Mouse (Mus musculus): Measurements from ENCODE around the gene Smad9.

The Smad9 gene

DNA sequence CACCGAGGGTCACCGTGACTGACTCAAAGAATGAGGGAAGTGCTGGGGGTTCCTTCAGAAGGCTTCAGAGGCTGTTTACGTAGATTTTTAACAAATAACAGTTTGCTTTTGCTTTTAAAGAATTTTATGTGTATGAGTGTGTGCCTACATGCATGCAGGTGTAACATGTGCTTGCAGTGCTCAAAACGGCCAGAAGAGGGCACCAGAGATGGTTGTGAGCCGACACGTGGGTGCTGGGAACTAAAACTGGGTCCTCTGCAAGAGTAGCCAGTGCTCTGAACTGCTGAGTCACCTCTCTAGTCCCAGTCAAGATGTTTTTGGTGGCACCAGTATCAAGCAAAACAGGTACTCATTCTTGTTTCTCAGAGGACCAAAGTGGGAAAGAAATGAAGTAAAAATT lies 18.2 kb downstream of the Smad9 start:
- TF ChIP-seq GATA4 (IDR thresholded peaks at IDR 0.05; ENCODE audit: insufficient replicate concordance, low read length), result no peak

DNA sequence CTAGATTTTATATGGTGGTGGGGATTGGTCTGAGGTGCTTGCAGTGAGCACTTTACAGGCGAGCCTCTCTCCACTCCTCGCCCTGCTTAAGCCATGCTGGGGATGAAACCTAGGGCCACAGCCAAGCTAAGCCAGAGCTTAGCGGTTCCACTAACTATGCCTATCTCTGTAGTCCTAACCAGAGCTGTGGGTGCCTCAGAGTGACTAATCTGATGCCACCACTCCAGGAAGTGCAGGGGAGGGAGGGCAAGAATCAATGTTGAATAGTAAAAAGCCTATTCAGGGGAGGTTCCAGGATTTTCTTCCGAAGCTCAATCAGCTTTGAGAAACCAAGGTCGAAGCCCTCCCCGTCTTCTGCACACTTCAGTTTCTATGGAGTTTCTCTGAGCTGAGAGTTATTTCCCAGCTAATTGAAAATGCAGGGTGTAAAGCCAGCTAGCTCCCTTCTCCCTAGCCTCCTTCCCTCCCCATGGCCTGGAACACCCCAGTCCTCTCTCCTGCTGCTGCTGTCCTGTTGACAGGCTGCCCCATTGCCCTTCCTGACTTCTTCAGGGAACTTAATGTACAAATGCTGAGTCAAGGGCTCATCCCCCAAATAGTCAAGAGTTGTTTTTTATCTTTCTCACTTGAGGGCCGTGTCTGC lies 20.7 kb downstream of the Smad9 start:
- TF ChIP-seq GATA4 (IDR thresholded peaks at IDR 0.05; ENCODE audit: insufficient replicate concordance, low read length), result no peak

DNA sequence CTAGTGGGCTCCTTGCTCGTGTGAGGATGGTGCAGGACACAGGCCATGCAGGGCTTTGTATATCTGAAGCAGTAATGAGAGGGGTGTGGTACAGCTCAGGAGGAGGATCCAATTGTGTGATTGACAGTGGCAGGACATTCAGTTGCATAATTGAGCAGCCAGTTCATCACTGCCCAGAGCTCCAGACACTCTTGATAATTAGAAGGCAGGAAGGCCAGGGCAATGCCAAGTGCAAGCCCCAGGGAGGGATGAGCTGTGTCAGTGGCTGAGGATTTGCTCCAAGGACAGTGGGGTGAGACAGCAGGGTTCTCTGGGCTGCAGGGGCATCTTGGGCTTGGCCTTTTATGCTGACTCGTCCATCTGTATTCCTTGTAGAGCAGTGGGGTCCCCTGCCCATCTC lies 35.2 kb downstream of the Smad9 start:
- TF ChIP-seq GATA4 (IDR thresholded peaks at IDR 0.05; ENCODE audit: insufficient replicate concordance, low read length), result no peak

DNA sequence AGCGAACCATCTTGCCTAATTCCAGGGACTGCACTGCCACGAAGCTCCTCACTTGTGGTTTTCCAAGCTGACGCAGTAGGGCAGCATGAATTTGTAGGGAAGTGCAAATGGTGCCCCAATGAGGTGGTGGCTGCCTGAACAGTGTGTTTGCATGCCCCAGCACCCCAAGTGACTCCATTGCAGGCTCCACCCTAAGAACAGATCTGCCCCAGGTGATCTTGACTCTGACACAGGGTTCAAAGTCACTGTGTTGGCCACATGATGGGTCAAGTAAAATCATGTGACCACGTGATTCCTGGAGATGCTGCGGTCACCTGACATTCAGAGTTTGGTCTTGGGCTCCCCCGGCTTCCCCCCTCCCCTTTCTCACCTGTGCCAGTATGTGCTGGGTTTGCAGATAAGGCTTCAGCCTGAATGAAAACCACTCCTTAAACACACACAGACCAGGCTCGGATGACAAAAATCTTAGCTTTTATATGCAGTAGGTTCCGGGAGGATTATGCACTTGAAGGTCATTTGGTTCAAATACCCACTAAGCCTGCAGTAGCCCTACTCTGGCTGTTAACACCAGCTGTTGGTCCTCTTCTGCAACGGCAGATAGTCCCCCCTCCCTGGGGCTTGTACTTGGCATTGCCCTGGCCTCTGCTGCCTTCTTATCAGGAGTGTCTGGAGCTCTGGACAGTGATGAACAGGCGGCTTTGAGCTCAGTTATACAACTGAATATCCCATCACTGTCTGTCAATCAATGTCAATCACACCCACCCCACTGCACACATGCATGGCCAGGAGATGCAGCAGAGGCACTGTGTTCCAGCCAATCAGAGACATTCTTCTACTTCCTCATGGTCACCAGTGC lies 36.7 kb downstream of the Smad9 start:
- no peak for TF ChIP-seq GATA4 (IDR thresholded peaks at IDR 0.05; ENCODE audit: insufficient replicate concordance, low read length)

DNA sequence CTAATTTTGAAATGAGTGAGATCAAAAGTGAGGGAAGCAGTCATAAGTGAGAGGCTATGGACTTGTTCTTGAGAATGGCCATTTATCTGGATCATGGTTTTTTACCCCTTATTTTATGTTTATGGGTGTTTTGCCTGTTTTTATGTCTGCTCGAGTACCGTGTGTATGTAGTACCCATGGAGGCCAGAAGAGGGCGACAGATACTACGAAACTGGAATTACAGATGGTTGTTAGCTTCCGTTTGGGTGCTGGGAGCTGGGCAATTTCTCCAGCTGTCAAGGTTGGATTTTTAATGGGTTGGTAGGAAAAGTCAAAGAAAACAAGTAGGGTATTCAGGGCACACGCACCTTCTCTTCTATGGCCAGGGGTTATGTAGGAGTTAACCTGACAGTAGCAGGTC lies 38.4 kb downstream of the Smad9 start:
- no peak for TF ChIP-seq GATA4 (IDR thresholded peaks at IDR 0.05; ENCODE audit: insufficient replicate concordance, low read length)

DNA sequence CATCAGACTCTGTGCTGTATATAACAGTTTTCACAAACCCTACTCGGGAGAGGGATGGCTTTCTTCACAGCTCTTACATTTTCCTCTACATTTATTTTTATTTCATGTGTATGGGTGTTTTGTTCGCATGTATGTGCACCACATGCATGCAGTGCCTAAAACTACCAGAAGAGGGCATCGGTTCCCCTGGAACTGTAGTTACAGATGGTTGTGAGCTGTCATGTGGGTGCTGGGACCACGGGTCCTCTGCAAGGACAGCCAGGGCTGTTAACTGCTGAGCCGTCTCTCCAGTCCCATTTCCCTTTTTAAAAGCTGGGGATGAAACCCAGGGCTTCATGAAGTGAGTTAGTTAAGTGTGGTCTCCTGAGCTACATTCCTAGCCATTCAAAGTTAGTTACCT lies 40.0 kb downstream of the Smad9 start:
- no peak for TF ChIP-seq GATA4 (IDR thresholded peaks at IDR 0.05; ENCODE audit: insufficient replicate concordance, low read length)

DNA sequence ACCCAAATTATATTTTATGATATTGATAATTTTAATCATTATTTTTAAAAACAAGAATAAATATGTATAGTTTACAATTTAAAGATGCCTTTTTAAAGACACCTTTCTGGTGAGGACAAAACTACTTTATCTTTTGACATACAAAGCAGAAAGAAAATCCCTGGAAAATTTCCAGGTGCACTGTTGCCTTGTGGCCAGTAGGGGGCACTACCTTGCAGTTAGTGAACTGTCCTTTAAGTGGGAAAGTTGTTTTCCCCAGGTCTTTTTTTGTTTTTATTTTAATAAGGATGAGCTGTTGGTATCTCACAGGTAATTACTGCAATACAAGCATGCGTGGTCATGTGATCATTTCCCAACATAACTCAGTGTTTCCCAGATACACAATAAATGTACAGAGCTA lies 40.4 kb downstream of the Smad9 start:
- TF ChIP-seq GATA4 (IDR thresholded peaks at IDR 0.05; ENCODE audit: insufficient replicate concordance, low read length), result no peak

DNA sequence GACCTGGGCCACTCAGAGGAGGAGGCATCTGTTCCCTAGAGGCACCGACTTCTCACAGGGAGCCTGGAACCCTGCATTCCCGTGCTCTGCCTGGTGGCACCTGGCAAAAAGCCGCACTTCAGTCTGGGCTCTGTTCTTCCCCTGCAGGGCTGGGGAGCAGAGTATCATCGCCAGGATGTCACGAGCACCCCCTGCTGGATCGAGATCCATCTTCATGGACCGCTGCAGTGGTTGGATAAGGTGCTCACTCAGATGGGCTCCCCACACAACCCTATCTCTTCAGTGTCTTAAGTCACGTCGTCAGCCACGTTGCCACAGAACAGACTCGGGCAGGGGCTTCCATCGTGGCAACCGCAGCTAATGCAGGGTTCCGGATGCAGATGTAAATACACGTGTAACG lies 41.8 kb downstream of the Smad9 start:
- no peak for TF ChIP-seq GATA4 (IDR thresholded peaks at IDR 0.05; ENCODE audit: insufficient replicate concordance, low read length)

DNA sequence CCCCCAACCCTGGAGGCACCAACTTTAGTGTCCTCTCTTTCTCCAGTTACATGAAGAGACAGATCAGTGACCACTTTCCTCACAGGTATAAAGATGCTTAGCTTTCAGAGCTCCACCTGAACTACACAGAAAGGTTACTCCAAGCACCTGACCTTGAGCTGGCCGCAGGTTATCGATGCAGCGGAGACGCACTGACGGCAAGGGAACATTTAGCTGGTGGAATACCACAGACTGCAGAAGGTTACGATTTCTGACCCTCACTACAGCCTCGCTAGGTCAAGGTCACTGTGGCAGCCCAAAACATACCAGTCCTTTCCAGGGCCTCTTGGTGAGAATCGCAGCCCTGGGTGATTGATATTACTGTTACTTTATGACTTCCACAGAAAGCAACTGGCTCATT lies 48.3 kb downstream of the Smad9 start:
- TF ChIP-seq GATA4 (IDR thresholded peaks at IDR 0.05; ENCODE audit: insufficient replicate concordance, low read length), result no peak

DNA sequence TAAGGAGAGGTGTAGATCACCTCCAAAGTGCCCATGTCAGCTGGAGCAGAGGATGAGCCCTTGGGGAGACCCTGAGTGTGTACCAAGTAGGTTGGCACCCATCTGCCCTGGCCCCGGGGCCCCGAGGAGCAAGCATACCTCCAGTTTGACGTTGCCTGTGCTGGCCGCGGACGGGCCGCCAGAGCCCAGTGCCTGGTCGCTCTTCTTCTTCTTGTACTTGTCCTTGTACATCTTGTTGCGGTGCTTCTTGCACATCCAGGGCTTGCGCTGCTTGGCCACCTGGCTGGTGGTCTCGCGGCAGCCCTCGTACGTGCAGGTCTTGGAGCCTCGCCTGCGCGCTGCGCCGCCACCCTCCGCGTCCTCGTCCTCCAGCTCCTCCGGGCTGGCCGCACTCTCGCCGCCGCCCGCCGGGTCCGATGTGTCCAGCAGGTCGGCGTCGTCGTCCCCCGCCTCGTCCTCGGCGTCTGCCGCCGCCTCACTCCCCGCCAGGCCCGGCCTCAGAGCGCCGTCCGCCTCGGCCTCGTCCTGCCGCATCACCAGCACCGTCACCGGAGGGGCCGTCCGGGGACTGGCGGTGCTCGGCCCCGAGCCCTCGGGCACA lies 51.8 kb downstream of the Smad9 start:
- TF ChIP-seq GATA4 (IDR thresholded peaks at IDR 0.05; ENCODE audit: insufficient replicate concordance, low read length), result no peak

DNA sequence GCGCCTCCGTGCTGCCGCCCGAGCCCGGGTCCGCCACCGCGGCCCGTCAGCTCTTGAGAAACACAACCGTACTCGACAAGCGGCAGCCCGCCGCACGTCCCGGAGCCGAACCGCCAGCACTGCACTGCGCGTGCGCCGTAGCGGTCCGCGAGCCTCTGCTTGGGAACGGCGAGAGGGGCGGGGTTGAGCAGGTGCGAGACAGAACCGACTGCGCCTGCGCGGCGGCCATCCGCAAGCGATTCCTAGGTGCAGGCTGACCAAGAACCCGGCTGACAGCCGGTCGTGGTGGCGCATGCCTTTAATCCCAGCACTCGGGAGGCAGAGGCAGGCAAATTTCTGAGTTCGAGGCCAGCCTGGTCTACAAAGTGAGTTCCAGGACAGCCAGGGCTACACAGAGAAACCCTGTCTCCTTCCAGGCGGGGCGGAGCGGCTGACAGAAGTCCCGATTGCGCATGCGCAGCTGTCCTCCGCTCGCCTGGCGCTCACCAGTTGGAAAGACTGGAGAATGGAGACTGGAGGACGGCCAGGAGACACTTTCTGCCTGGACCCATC lies 52.4 kb downstream of the Smad9 start, which contains the start of gene Rfxap:
Rfxap (minus strand) TSS at position 126 of the 552 bp plus-strand sequence.
- TF ChIP-seq GATA4 (IDR thresholded peaks at IDR 0.05; ENCODE audit: insufficient replicate concordance, low read length), result no peak

DNA sequence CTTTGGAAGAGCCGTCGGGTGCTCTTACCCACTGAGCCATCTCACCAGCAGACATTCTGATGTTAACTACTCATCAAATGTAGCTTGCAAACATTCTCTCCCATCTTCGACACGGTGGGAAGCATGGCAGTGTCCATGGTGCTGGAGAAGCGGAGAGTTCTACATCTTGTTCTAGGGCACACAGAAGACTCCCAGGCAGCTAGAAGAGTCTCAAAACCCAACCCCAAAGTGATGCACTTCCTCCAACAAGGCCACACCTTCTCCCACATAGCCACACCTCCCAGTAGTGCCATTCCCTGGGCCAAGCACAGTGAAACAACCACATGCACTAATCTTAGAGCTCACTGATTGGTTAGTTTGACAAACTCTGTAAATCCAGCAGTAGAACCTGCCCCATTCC lies 53.7 kb downstream of the Smad9 start:
- no peak for TF ChIP-seq GATA4 (IDR thresholded peaks at IDR 0.05; ENCODE audit: insufficient replicate concordance, low read length)

DNA sequence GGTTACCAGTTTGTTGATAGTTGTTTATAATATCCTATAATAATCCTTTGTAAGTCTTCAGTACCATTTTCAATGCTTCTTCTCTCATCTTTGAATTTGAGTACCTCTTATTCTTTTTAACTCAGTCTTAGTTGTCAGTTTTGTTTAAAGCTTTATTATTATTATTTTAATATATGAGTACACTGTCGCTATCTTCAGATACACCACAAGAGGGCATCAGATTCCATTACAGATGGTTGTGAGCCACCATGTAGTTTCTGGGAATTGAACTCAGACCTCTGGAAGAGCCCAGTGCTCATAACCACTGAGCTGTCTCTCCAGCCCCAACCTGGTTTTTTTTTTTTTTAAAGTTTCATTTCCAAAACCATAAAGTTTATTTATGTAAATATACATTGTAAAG lies 56.2 kb downstream of the Smad9 start:
- TF ChIP-seq GATA4 (IDR thresholded peaks at IDR 0.05; ENCODE audit: insufficient replicate concordance, low read length), result no peak

DNA sequence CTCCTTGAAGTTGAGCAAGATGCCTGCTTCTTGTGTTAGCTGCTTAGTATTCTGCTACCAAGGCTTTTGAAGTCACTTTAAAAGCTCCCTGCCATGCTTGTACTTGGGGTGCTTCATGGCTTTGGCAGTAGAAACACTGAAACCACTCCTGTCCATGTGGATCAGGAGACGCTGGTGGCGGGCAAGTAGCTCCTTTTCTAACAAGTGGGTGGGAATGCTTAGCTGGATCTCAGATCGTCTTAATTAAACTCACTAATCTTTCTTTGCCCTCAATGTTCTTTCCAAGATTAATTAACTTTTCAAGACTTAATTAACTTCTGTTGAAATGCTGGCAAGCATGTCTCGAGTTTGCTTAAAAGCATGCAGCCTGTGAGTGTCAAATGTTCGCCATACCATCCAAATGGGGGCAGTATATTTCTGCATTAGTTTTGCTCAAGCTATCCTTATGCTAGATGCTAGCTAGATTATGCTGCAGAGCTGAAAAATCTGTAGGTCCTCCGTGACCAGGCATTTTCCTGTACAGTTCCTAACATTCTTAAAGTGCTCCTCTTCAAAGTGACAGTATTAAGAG lies 58.1 kb downstream of the Smad9 start:
- no peak for TF ChIP-seq GATA4 (IDR thresholded peaks at IDR 0.05; ENCODE audit: insufficient replicate concordance, low read length)

DNA sequence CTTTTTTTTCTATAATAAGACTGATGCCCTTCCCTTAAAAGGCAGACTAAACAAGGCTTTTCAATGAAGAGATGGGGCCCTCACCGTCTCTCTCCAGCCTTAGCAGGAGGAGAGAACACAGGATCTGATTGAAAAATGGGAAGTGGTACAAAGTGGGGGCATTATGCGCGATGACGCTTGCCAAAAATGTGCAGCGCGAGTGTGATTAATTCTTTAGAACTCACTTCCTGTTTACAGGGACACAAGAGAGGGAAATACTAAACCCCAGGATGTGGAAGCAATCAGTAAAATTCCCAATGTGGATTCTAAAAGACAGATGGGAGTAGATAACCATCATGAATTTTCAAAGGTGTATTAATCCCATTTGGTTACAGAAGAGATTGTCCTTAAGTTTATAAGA lies 59.2 kb downstream of the Smad9 start:
- TF ChIP-seq GATA4 (IDR thresholded peaks at IDR 0.05; ENCODE audit: insufficient replicate concordance, low read length), result no peak

Data from liver, adult (tissue).